Mouse (Mus musculus): ENCODE data around the gene Eif4e1b. TPM values are rescaled to one million over a fixed set of nuclear protein-coding genes. Genes with fewer than 3 reads are reported as not detected.

Gene Eif4e1b
- total and polyA plus RNA-seq, 2 experiments = not detected

DNA sequence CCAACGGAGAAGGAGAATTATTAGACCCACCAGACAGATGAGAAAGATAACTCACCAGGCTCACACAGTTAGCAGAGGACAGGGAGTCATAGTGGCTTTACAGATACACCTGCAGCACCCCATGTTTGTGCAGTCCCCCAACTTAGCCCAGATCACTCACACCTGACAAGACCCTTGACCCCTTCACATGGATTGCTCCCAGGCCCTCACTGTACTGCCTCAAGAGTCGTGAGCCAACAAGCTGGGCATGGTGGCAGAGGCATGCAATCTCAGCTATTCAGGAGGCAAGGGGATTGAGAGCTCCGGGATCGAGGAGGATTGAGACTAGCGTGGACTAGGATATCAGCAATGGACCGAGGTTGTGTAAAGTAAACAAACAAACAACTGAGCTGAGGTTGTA is 30.1 kb upstream of the Eif4e1b start:
- Histone ChIP-seq H3K27me3 (ENCODE audit: control insufficient read depth, insufficient read depth, low read length) (peaks cover 6% of the 10 kb centered on the region), H3K27ac (replicated peaks; ENCODE audit: insufficient read depth, low read depth, low read length) (no peak overlapping the region), H3K36me3 (ENCODE audit: control insufficient read depth, insufficient read depth, low read length) (no peaks in the 10 kb centered on the region), H3K9ac (ENCODE audit: low read depth, low read length) (no peak overlapping the region), H3K79me2 (ENCODE audit: control insufficient read depth, insufficient read depth, low read length) (no peaks in the 10 kb centered on the region), H3K4me3 (ENCODE audit: insufficient read depth, low read depth, low read length) (no peak overlapping the region), H3K4me1 (ENCODE audit: control insufficient read depth, insufficient read depth, low read length) (no peaks in the 10 kb centered on the region)
- 55% methylated on average over 6 of the region's 6 CpGs for WGBS
- no peak for DNase-seq (ENCODE audit: extremely low read depth, low read depth, low spot score)
- TF ChIP-seq CTCF (IDR thresholded peaks at IDR 0.05; ENCODE audit: low read depth, low read length) (no peak), POLR2A (IDR thresholded peaks at IDR 0.05; ENCODE audit: extremely low read depth, insufficient read depth, low read length) (no peak)

- Histone ChIP-seq H3K4me1 (ENCODE audit: control insufficient read depth, insufficient read depth, low read length) (no peaks in the 10 kb centered on the region), H3K36me3 (ENCODE audit: control insufficient read depth, insufficient read depth, low read length) (no peaks in the 10 kb centered on the region), H3K4me3 (ENCODE audit: insufficient read depth, low read depth, low read length) (no peak overlapping the region), H3K27ac (replicated peaks; ENCODE audit: insufficient read depth, low read depth, low read length) (no peak overlapping the region), H3K79me2 (ENCODE audit: control insufficient read depth, insufficient read depth, low read length) (no peaks in the 10 kb centered on the region), H3K27me3 (ENCODE audit: control insufficient read depth, insufficient read depth, low read length) (peaks cover 5% of the 10 kb centered on the region), H3K9ac (ENCODE audit: low read depth, low read length) (no peak overlapping the region)
- no peak for DNase-seq (ENCODE audit: extremely low read depth, low read depth, low spot score)
- WGBS = 53% methylated on average over 12 of the region's 12 CpGs
- no peak for TF ChIP-seq CTCF (IDR thresholded peaks at IDR 0.05; ENCODE audit: low read depth, low read length)
- no peak for TF ChIP-seq POLR2A (IDR thresholded peaks at IDR 0.05; ENCODE audit: extremely low read depth, insufficient read depth, low read length)
These were observed 29.4 kb upstream of the Eif4e1b start for GRCm38 (mm10) chr13:54754169-54755080.

DNA sequence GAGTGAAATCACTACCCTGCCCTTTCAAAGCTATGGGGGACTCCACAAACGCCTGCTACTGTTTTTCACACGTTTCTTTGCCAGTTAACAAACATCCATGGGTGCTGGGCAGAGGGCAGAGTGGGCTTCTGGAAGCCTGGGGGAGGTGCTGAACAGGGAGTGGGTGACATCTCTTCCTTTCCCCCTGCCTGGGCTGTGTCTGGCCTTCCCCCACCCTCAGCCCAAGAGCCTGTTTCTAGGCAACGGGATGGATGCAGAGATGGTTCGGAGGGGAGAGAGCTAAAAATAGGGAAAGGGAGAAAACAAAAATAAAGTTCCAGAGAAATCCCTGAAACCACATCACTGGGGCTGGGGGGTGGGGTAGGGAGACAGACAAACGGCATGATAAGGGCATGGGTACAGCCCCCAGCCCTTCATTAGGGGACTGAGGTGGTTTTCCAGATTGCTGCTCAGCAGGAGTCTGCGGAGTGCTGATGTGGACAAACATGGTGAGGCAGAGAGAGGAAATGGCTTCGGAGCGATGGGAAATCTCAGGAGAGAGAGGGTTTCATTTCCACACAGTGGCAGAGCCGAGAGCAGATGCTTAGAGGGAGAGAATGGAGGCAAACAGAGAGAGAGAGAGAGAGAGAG is 28.5 kb upstream of the Eif4e1b start:
- no peaks in the 10 kb centered on the region for H3K36me3 ChIP-seq (ENCODE audit: control insufficient read depth, insufficient read depth, low read length)
- no peaks in the 10 kb centered on the region for H3K79me2 ChIP-seq (ENCODE audit: control insufficient read depth, insufficient read depth, low read length)
- no peaks in the 10 kb centered on the region; the same call in 1 of the 2 replicates for H3K27me3 ChIP-seq (ENCODE audit: control insufficient read depth, insufficient read depth, low read length)
- WGBS = 34% methylated on average over 9 of the region's 9 CpGs
- H3K4me1 ChIP-seq (ENCODE audit: control insufficient read depth, insufficient read depth, low read length) = no peaks in the 10 kb centered on the region
- no peak for DNase-seq (ENCODE audit: extremely low read depth, low read depth, low spot score)
- H3K4me3 ChIP-seq (ENCODE audit: insufficient read depth, low read depth, low read length) = no peak overlapping the region
- no peak overlapping the region for H3K27ac ChIP-seq (replicated peaks; ENCODE audit: insufficient read depth, low read depth, low read length)
- H3K9ac ChIP-seq (ENCODE audit: low read depth, low read length) = no peak overlapping the region
- TF ChIP-seq CTCF (IDR thresholded peaks at IDR 0.05; ENCODE audit: low read depth, low read length) (no peak), POLR2A (IDR thresholded peaks at IDR 0.05; ENCODE audit: extremely low read depth, insufficient read depth, low read length) (no peak)

DNA sequence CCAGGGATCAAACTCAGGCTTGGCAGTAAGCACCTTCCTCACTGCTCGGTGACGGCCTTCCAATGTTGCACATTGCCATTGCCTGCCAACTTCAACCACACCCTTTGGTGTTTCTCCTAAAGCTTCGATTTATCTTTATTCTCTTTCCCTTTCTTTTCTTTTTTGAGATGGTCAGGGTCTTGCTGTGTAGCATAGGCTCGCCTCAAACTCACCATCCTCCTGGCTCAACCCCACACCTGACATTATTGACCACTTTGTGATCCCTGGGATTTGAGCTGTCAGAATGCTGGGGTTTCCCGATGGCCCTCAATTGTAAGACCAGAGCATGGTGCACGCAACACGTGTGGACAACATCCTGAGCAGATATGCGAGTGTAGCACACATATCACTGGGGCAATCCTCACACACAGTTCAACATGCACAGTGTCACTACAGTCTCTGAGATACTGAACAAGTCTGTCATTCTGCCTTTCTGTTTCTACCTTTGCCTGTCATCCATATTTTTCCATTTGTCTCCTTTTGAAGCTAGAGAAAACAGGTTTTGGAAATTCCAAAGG is 27.6 kb upstream of the Eif4e1b start:
- H3K27ac ChIP-seq (replicated peaks; ENCODE audit: insufficient read depth, low read depth, low read length) = no peak overlapping the region
- no peak for TF ChIP-seq POLR2A (IDR thresholded peaks at IDR 0.05; ENCODE audit: extremely low read depth, insufficient read depth, low read length)
- H3K9ac ChIP-seq (ENCODE audit: low read depth, low read length) = no peak overlapping the region
- H3K27me3 ChIP-seq (ENCODE audit: control insufficient read depth, insufficient read depth, low read length) = no peaks in the 10 kb centered on the region; the same call in 1 of the 2 replicates
- no peaks in the 10 kb centered on the region for H3K79me2 ChIP-seq (ENCODE audit: control insufficient read depth, insufficient read depth, low read length)
- H3K36me3 ChIP-seq (ENCODE audit: control insufficient read depth, insufficient read depth, low read length) = no peaks in the 10 kb centered on the region
- no peak for DNase-seq (ENCODE audit: extremely low read depth, low read depth, low spot score)
- WGBS = 84% methylated on average over 8 of the region's 8 CpGs
- H3K4me1 ChIP-seq (ENCODE audit: control insufficient read depth, insufficient read depth, low read length) = no peaks in the 10 kb centered on the region
- no peak overlapping the region for H3K4me3 ChIP-seq (ENCODE audit: insufficient read depth, low read depth, low read length)

GRCm38 (mm10) chr13:54757093-54757830 is 26.5 kb upstream of the Eif4e1b start:
- Histone ChIP-seq H3K79me2 (ENCODE audit: control insufficient read depth, insufficient read depth, low read length) (no peaks in the 10 kb centered on the region), H3K9ac (ENCODE audit: low read depth, low read length) (no peak overlapping the region), H3K27ac (replicated peaks; ENCODE audit: insufficient read depth, low read depth, low read length) (no peak overlapping the region), H3K4me1 (ENCODE audit: control insufficient read depth, insufficient read depth, low read length) (no peaks in the 10 kb centered on the region), H3K4me3 (ENCODE audit: insufficient read depth, low read depth, low read length) (no peak overlapping the region), H3K36me3 (ENCODE audit: control insufficient read depth, insufficient read depth, low read length) (no peaks in the 10 kb centered on the region), H3K27me3 (ENCODE audit: control insufficient read depth, insufficient read depth, low read length) (no peaks in the 10 kb centered on the region; the same call in 1 of the 2 replicates)
- DNase-seq (ENCODE audit: extremely low read depth, low read depth, low spot score) = no peak
- TF ChIP-seq CTCF (IDR thresholded peaks at IDR 0.05; ENCODE audit: low read depth, low read length) = no peak
- TF ChIP-seq POLR2A (IDR thresholded peaks at IDR 0.05; ENCODE audit: extremely low read depth, insufficient read depth, low read length) = no peak
- 48% methylated on average over 10 of the region's 10 CpGs for WGBS

Data from liver, adult 2 months (tissue).